Mouse (Mus musculus) cerebellum, adult 2 months (tissue): ENCODE results near the gene Jund. TPM values are rescaled to one million over a fixed set of nuclear protein-coding genes. Genes with fewer than 3 reads are reported as not detected.

Experiments used
- DNase-seq, 2 experiments: peaks; one replicate each; pipeline ENCODE4 v3.0.0; 2021
- H3K27ac ChIP-seq: fragments of 200-500 bp; 2 replicates; pipeline ENCODE4 v1.5.1; 2012; ENCODE audit warnings: low read length, control low read depth, inconsistent platforms; ENCODE audit not compliant: insufficient read depth
- H3K27me3 ChIP-seq: fragments of 200-500 bp; 2 replicates; pipeline ENCODE4 v1.6.1; 2012; ENCODE audit warnings: inconsistent platforms, mild to moderate bottlenecking, low read length, moderate library complexity; ENCODE audit not compliant: control insufficient read depth, insufficient read depth
- H3K4me1 ChIP-seq: fragments of 200-500 bp; 2 replicates; pipeline ENCODE4 v1.6.1; 2011; ENCODE audit warnings: low read length; ENCODE audit not compliant: control insufficient read depth, insufficient read depth
- H3K4me3 ChIP-seq: fragments of 200-500 bp; replicated peaks from 2 replicates; pipeline ENCODE3; 2011; ENCODE audit warnings: mild to moderate bottlenecking, low read depth, low read length, control low read depth; ENCODE audit not compliant: insufficient read depth
- CTCF ChIP-seq: fragments of 200-500 bp; IDR thresholded peaks from 2 replicates; pipeline ENCODE4 v1.5.1; 2011; ENCODE audit warnings: low read depth, mild to moderate bottlenecking, control low read depth, low read length, moderate library complexity, borderline replicate concordance; ENCODE audit not compliant: insufficient read depth
- POLR2A ChIP-seq: fragments of 200-500 bp; IDR thresholded peaks from 2 replicates; pipeline ENCODE4 v1.6.1; 2011; ENCODE audit warnings: low read length, control low read depth, borderline replicate concordance; ENCODE audit not compliant: insufficient read depth
- WGBS: fragments of 180-500 bp; shearing (Covaris S2); methylation state at CpG from one replicate; pipeline ENCODE4 v1.1.7; 2018; 5-methylcytosine and 5-hydroxymethylcytosine counted together
- polyA plus RNA-seq: library from polyadenylated mRNA; depleted of rRNA; stranded (reverse); fragments of >200 nt; gene quantifications from 2 replicates; pipeline ENCODE4 v1.2.3, GENCODE M21; 2012

Jund gene
- polyA plus RNA-seq, 1 experiment = 252 TPM

DNA sequence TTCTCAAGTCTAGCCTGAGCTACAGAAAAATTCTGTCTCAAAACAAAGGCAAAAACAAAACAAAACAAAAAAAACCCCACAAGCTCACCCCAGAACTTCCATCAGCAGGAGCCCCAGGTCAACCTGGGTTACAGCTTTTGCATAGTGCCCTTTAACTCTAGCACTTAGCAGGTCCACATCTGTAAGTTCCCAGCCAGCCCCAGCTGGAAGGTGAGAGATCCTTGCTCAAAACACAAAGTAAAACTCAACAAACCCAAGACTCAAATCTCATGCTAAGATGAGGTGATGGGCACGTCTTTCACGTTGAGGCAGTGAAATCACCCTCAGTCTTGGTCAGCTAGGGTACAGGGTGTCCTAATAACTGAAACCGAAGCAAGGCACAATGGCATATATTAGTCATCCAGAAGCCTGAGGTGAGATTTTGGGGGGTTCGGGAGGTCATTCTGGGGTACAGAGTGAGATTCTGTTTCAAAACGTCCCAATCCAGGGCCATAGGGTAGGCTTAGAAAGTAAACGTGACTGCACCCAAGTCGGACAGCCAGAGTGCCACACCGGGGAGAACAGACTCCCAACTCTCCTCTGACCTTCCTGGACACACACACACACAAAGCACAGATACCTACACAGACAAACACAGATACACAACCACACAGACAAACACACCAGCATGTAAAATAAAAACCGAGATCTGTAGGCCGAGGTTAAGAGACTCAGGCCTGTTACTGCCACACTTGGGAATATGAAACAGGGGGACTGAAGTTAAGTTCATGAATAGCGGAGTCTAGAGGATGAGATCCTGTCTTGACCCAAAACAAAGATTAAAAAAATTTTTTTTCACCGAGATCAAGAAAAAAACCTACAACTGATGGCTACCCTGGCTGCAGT lies 1.1 kb upstream of the Jund start:
- H3K4me1 ChIP-seq = peaks cover 28% of the 10 kb centered on the region

DNA sequence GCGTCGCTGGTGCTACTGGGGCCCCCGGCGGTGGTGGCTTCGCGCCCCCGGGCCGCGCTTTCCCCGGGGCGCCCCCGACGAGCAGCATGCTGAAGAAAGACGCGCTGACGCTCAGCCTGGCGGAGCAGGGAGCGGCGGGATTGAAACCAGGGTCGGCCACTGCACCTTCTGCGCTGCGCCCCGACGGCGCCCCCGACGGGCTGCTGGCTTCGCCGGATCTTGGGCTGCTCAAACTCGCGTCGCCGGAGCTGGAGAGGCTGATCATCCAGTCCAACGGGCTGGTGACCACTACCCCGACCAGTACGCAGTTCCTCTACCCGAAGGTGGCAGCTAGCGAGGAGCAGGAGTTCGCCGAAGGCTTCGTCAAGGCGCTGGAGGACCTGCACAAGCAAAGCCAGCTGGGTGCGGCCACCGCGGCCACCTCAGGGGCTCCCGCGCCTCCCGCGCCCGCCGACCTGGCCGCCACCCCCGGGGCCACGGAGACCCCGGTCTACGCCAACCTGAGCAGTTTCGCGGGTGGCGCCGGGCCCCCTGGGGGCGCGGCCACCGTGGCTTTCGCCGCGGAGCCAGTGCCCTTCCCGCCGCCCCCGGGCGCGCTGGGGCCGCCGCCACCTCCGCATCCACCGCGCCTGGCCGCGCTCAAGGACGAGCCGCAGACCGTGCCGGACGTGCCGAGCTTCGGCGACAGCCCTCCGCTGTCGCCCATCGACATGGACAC lies 526 bp downstream of the Jund start:
- TF ChIP-seq POLR2A (no peak), CTCF (no peak)
- WGBS = 1% methylated on average over 85 of the region's 89 CpGs
- peak; percentile 70 to 80 for DNase-seq
- no peaks in the 10 kb centered on the region for H3K27me3 ChIP-seq
- peaks cover 45% of the 10 kb centered on the region for H3K4me1 ChIP-seq
- H3K4me3 ChIP-seq = peak overlapping the region; percentile 80
- H3K27ac ChIP-seq = peak overlapping the region; percentile 97

More for the DNA sequence above, 1.1 kb upstream of the Jund start:
- H3K27ac ChIP-seq = peak overlapping the region; percentile 87; the same call in 1 of the 2 replicates
- no peak for DNase-seq
- H3K4me3 ChIP-seq = peak overlapping the region; percentile 79
- H3K27me3 ChIP-seq = no peaks in the 10 kb centered on the region
- WGBS = 68% methylated on average over 12 of the region's 12 CpGs
- no peak for TF ChIP-seq POLR2A
- no peak for TF ChIP-seq CTCF

DNA sequence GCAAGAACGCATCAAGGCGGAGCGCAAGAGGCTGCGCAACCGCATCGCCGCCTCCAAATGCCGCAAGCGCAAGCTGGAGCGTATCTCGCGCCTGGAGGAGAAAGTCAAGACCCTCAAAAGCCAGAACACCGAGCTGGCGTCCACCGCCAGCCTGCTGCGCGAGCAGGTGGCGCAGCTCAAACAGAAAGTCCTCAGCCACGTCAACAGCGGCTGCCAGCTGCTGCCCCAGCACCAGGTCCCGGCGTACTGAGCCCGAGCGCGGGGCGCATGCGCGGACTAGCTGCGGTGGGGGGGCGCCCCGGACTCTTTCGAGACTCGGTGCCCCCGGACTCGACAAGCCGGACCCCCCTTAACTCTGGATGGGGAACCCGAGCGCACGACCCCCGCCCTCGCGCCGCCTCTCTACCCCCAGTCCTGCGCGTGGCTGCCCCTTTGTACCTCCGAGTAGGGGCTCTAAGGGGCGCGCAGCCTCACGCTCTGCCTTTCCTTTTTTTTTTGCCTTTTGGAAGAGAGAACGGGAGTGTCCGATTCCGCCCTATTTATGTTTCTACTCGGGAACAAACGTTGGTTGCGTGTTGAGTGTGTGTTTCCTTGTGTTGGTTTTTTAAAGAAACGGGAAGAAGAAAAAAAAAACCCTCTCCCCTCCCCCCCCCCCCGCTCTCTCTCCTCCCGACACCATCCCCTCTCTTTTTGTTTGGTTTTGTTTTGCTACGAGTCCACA lies 1.2 kb downstream of the Jund start:
- peaks cover 51% of the 10 kb centered on the region for H3K4me1 ChIP-seq
- under 1% methylated on average over 59 of the region's 59 CpGs for WGBS

DNA sequence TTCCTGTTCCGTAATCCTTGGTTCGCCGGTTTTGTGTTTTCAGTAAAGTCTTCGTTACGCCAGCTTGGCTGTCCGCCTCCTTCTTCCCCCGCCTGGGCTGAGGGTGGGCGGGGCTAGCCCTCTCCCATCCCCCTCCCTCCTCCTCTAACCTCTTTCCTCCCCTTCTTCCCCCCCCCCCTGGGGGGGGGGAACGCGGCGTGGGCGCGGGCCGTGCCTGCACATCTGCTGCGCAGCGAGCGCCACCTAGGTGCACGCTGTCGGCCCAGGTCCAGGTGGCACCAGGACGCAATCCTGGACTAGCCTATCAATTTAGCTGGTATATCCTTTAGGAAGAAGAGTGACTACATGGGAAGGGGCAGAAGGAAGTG lies 1.8 kb downstream of the Jund start:
- peak; percentile 34; the same call in 1 of the 2 replicates for TF ChIP-seq POLR2A
- peak; percentile 54; the same call in 1 of the 2 replicates for TF ChIP-seq CTCF
- H3K4me3 ChIP-seq = peak overlapping the region; percentile 77
- peak; percentile 87 to 89 for DNase-seq
- peaks cover 46% of the 10 kb centered on the region for H3K4me1 ChIP-seq
- H3K27me3 ChIP-seq = no peaks in the 10 kb centered on the region
- peak overlapping the region; percentile 83 for H3K27ac ChIP-seq
- WGBS = 2% methylated on average over 20 of the region's 20 CpGs

More for the DNA sequence above, 1.2 kb downstream of the Jund start:
- TF ChIP-seq POLR2A (peak; percentile 80), CTCF (no peak)
- DNase-seq = peak; percentile 86 to 87
- Histone ChIP-seq H3K4me3 (peak overlapping the region; percentile 80), H3K27ac (peak overlapping the region; percentile 97), H3K27me3 (no peaks in the 10 kb centered on the region)

DNA sequence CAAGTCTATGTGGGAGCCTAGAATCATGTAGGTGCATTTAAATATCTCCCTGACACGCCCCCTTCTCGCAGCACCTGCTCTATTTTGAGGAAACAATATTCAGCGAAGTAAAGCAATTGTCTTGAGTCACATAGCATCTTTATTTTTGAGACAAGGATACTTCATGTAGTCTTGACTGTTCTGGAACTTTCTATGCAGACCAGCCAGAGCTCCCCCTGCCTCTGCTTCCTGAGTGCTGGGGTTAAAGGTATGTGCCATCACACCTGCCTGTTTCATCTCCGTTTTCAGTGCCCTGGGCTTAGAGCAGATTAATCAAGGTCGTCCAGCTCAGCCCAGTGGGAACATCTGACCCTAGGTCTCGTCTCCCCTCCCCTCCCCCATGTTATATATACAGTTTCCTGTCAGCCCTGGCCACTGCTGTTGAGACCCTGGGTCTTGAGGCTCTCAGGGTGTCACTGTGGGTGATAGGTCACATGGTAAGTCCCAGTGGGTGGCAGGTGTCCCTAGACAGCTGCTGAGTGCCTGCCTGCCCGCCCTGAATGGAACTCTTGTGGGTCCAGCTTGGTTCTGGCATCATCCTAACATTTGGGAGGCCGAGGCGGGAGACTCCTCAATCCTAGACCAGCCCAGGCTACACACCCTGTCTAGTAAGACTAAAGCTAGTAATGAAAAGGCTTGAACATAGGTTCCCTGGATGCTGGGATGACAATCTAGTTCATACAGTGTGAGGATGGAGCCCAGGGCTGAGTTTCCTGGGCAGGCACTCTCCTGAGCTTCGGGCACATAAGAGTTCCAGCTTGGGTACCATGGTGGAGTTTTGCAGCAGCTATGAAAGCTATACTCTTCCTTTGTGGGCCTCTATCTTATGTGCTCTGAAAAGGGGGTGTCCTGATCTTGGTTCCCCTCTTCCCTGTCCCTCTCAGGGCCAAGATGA lies 2.6 kb downstream of the Jund start:
- Histone ChIP-seq H3K4me3 (peak overlapping the region; percentile 77), H3K4me1 (peaks cover 39% of the 10 kb centered on the region), H3K27ac (peak overlapping the region; percentile 83), H3K27me3 (no peaks in the 10 kb centered on the region)
- TF ChIP-seq POLR2A (no peak), CTCF (no peak)
- WGBS = 15% methylated on average over 10 of the region's 10 CpGs
- peak; percentile 40 to 41 for DNase-seq

DNA sequence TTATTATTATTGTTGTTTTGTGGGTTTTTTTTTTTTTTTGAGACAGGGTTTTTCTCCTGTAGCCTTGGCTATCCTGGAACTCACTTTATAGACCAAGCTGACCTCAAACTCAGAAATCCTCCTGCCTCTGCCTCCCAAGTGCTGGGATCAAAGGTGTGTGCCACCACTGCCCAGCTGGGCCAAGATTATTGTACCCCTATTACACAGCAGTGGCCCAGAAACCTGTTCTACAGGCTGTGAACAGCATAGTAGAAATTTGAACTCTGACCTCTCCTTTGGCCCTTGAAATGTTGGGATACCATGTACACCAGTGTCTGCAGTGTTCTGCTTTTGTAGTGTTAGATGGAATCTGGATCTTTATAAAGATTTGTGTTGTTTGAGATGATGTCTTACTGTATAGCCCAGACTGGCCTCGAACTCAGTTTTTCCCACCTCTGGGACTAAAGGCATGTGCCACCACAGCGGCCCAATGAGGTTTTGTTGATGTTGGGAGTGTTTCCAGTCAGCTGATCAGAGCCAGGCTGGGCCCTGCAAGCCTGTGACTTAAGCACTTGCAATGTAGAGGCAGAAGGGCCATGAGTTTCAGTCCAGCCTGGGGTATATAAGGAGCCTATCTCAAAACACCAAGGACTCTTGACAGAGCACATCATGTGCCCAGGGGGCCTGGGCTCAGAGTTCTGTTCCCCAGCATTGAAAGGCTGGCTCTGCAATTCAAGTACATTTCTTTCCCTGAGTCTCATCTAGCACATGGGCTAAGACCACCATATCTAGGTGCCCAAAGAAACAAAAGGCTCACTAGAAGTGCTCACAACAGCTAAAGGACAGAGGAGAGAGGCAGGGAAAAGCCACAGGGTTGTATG lies 3.5 kb downstream of the Jund start:
- peaks cover 36% of the 10 kb centered on the region for H3K4me1 ChIP-seq
- peak overlapping the region; percentile 87 for H3K27ac ChIP-seq
- 45% methylated on average over 2 of the region's 2 CpGs for WGBS
- no peak for TF ChIP-seq CTCF
- TF ChIP-seq POLR2A = no peak
- DNase-seq = peak in 1 of 2 experiments; percentile 51
- H3K4me3 ChIP-seq = peak overlapping the region; percentile 11
- H3K27me3 ChIP-seq = no peaks in the 10 kb centered on the region
